Mouse (Mus musculus) left cerebral cortex, adult 8-10 months (tissue): ENCODE measurements around the gene Raver2. TPM values are rescaled to one million over a fixed set of nuclear protein-coding genes. Genes with fewer than 3 reads are reported as not detected.
"Not testable (repeated sequence)": the region's sequence is repeated elsewhere in the genome, so short reads cannot be mapped to it uniquely, and the experiment has no call there.

ENCODE experiments used
- DNase-seq, 2 experiments: peaks; one replicate each; pipeline ENCODE4 v3.0.0; 2022; ENCODE audit warnings: low spot score in 2 of 2
- total RNA-seq, 4 experiments: library from RNA; stranded (reverse); gene quantifications; 2 replicates each; pipeline ENCODE4 v1.2.4; 2022

The Raver2 gene
- 10 to 100 TPM; 12.5 to 16.2 (median 15.2) TPM for total RNA-seq

DNA sequence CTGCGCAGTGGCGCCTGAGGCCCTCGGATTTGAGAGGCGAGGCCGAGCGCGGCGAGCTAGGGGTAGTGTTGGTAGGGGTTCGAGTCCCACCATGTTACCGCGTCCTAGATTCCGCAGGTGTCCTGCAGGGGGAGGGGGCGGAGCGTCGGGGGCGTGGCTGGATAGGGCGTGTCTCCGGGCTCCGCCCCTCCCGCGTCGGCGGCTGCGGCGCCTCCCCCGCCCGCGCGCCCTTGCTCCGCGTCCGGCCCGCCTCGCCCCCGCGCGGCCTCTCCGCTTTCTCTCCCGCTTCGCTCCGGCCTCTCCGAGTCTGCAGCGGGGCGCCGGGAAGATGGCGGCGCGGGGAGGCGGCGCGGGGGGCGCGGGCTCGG lies at the start of gene Raver2:
TSS of gene Raver2 (plus strand) at position 198 of the 368 bp plus-strand sequence.
- DNase-seq = peak; percentile 23 to 25

- DNase-seq = no peak
Measured at GRCm38 (mm10) chr4:101020596-101020995, 48.2 kb upstream of the Raver2 start, which contains the start of gene Gm10577. Gm10577 (minus strand) TSS chr4:101020696.

GRCm38 (mm10) chr4:101026566-101026965 lies 42.2 kb upstream of the Raver2 start:
- peak in 1 of 2 experiments; percentile 48 for DNase-seq

GRCm38 (mm10) chr4:101026995-101027394 lies 41.8 kb upstream of the Raver2 start:
- DNase-seq = peak in 1 of 2 experiments; percentile 20

DNA sequence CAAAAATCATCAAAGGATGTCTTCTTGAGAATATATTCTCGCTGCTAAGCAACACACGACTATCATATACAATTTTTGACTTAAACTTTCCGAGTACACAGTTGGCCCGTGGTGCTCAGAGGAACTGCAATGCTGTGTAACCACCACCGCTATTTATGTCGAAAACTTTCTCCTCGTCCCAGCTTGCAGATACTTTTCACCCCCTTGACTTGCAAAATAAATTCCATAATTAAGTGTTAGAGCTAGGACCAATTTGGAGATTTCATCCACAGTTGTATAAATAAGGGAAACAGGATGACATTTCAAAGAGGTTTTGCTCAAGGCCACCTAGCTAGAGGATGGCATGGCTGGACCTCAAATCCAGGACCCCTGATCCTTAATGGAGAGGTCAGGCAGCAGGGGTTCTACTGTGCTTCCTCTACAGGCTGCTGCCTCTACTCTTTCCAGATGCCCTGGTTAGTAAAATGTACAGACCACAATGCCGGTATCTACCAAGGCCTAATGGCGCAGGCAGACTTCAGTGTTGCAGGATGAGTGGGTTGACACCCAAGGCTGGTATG lies 40.9 kb upstream of the Raver2 start:
- DNase-seq = no peak

DNA sequence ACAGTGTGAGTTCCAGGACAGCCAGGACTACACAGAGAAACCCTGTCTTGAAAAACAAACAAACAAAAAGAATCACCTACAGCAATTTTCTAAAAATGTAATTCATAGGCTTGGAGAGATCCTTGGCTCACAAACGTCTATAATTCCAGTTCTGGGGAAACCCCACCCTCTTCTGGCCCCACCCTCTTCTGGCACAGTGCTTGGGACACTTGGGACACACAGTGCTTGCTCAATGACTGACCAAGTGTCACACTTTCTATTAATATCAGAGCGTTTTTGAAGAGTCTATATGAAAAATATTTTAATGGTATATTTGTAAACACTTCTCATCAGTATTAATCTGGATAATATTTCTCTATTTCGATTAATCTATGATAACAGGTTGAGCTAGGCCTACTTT lies 35.7 kb upstream of the Raver2 start:
- no peak for DNase-seq

DNA sequence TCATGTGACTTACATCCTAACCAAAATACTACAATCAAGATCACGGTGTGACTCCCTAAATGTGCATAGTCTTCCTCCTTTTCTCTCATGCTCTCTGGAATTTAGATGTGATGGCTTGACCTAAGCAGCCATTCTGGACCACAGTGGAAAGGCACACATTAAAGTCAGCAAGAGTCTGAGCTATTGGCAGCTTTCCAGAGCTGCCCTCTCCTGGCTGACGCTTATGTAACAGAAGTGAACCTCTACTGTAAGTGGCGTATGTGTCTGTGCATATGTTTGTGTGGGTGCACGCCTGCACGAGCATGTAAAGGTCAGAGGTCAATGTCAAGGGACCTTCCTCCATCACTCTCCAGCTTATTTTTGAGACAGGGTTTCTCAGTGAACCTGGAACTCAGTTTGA lies 33.7 kb upstream of the Raver2 start:
- DNase-seq = no peak

- DNase-seq = peak in 1 of 2 experiments; percentile 68
Measured at GRCm38 (mm10) chr4:101037156-101037555, 31.6 kb upstream of the Raver2 start.

DNA sequence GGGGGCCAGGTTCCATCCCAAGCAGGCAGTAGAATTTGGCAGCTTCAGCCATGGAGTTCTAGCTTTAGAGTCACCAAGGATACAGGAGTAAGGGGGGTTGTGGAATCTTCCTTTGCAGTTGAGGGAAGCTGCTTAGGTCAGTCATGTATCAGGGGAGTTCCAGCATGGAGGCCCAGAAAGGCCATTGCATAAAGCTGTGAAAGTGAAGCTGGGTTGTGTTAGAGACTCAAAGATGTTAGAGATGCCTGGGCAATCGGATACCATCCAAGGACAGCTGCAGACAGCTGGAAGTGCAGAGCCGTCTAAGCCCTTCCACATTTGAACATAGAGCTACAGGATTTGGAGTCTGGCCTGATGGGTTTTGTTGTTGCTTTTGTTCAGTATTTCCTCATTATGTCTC lies 25.1 kb upstream of the Raver2 start:
- no peak for DNase-seq

- no peak for DNase-seq
Measured at GRCm38 (mm10) chr4:101044149-101044548, 24.6 kb upstream of the Raver2 start.

GRCm38 (mm10) chr4:101046576-101046975 lies 22.2 kb upstream of the Raver2 start:
- DNase-seq = no peak

DNA sequence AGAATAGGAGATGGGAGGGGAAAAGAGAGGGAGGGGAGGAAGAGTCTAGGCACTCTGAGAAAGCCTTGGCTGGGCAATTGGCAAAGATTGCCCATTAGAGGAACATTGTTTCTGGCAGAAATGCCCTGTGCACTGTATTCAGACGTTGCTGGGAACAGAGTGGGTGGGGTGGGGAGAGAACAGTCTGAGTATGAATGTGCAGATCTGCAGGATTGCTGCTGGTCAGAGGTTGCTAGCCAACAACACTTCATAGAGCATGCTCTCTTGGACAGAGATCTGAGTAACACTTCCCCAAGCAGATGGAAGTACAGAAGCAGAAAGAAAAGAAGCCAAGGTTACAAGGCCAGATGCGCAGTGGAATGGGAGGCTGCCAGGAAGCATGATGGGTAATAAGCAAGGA lies 6.6 kb upstream of the Raver2 start:
- no peak for DNase-seq

DNA sequence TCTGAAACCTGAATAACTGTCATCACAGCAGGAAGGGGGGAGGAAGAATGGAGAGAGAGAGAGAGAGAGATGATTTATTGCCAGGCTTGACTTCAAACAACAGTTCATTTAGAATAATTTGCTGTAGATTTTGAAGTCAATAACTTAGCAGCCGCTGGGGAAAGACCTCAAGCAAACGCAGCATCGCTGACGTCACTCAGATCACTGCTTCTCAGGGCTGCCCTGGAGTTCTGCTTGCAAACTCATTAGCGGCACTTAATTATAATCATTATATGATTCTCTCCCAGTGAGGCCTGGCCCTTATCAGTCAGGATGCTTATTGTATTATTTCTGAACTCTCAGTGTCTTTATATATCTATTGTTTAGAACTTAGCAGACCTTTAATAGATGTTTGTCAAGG lies 2.4 kb upstream of the Raver2 start:
- DNase-seq = no peak

DNA sequence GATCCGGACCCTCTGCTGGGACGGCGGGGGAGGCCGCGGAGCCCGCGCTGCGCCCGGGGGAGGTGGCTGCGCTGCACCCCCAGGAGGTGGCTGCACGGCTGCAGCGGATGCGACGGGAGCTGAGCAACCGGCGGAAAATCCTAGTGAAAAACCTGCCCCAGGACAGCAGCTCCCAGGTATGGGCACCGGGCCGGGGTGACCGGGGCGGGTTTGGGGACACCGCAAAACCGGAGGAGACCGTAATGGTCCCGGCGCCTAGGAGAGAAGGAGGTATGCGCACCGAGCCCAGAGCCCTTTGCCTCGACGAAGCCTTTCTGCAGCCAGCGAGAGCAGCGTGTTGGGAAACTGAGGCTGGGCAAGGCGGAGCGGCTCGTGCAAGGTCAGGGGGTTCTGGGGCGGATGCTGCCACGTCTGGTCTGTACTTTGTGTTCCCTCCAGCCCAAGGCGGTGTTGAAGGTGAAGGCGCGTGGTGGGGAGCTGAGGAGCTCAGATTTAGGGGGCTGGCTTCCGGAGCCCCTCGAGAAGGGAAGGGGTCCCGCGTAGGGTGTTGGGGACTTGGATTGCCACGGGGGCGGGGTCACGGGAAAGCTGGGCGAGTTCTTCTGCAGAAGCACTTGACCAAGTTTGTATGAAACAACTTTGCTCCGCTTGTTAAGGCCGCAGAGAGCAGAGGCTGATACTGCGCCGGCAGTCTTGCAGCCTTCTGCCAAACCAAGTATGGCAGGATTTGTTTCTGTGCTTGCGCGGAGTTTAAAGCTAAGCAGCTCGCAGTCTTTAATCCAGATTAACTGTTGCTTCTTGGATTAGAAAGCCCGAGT lies 580 bp downstream of the Raver2 start:
- DNase-seq = peak in 1 of 2 experiments; percentile 18

GRCm38 (mm10) chr4:101071570-101071969 lies 2.8 kb downstream of the Raver2 start:
- no peak for DNase-seq

GRCm38 (mm10) chr4:101076425-101076824 lies 7.6 kb downstream of the Raver2 start:
- no peak for DNase-seq

- DNase-seq = no peak
Measured at GRCm38 (mm10) chr4:101080016-101080415, 11.2 kb downstream of the Raver2 start.

DNA sequence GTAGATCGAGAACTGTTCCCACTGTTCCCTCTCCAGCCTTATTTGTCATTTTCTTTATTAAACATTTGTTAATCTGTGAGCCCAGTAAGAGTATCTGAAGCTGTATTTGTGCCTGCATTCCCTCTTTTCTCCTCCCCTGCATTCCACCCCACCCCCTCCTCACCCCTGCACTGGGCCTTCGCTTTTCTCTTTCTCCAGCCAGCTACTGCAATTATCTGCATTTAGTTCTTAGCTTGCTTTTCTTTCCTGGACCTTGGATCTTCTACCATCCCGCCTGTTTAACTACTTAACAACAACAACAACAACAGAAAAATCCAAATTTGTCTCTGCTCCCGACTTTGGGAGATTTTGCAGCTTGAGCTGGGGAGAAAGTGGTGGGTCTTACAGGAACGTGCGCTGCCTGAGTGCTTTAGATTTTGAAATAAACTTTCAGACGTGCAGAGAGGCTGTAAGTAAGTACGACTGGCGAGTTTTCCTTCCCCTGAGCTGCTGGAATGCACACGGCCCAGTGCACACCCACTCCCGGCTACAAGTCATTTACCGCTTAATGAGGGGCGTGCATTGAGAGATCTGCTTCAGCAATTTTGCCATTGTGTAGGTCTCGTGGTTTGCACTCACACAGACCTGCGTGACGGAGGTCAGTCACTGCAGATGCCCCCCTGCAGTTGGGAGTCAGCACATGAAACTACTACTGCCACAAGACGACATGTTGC lies 13.5 kb downstream of the Raver2 start:
- DNase-seq = no peak

DNA sequence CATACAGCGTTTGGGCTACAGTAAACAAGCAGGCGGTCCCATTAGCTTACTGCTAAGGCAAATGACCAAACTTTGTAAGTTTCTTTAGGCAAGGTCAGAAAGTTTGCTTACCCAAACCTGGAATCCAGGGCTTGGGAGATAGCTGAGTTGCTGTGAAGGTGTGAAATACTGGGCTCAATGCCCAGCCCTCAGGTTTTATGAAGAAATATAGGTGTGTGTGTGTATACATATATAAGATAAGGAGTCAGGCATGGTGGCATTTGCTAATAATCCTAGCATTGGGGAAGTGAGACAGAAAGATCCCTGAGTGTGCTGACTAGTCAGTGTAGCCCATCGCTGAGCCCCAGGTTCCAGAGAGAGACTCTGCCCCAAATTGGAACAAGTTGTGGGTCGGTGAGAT lies 16.1 kb downstream of the Raver2 start:
- DNase-seq = no peak

DNA sequence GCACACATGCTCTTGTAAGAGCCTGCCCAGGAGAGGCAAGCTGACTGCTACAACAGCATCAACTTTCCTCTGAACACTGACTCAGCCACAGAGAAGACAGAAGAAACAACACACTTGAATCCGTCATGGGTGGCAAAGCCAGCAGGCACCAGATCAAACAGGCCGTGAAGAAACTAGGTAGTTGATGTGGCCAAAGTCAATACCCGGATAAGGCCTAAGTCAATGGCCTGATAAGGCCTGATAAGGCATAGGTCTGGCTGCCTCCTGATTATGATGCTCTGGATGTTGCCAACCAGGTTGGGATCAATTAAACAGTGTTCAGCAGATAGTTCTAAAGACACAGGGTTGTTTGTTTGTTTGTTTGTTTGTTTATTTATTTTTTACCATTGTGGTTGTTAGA lies 17.3 kb downstream of the Raver2 start:
- DNase-seq = no peak

GRCm38 (mm10) chr4:101087721-101088120 lies 18.9 kb downstream of the Raver2 start:
- DNase-seq = peak in 1 of 2 experiments; percentile 37

DNA sequence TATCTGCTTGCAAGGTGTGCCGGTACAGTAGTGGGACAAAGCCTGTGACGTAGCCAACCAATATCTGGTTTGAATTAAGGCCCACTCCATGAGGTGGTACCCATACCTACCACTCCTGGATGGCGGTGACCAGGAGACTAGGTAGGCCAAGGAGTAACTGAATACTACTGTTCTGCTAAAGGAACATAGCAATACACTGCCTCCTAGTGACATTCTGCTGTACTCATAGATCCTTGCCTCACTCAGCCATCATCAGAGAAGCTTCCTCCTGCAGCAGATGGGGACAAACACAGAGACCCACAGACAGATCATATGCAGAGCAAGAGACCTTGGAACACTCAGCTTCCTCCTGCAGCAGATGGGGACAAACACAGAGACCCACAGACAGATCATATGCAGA lies 21.8 kb downstream of the Raver2 start:
- DNase-seq = not testable (repeated sequence)
